Mouse (Mus musculus): Measurements from ENCODE around the gene Dnajb12.

DNA sequence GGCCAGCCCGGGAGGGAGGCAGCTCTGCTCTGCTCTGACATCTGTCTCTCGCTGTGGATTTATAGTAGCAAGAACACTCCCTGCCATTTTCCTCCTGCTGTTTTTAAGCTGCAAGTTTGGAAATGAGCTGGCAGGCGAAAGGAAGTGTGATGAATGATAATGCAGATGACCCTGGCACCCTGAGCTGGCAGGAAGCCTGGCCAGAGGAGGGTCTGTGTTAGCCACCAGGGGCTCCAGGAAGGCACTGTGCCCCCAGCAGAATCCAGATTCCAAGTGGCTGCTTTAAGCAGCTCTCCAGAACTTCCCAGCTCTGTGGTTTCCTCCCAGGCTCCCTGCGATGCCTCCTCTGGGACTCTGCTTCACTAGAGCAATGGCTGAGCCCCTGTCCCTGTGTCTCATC lies 15.7 kb upstream of the Dnajb12 start:
- TF ChIP-seq KAT2A (IDR thresholded peaks at IDR 0.05; ENCODE audit: insufficient replicate concordance, low read length), result no peak
- no peak for TF ChIP-seq CTCF (conservative IDR thresholded peaks at IDR 0.05 in 1 of 2, IDR thresholded peaks at IDR 0.05 in 1 of 2; ENCODE audit: low read depth in 2 of 2, low read length in 2 of 2)
- TF ChIP-seq USF1 (IDR thresholded peaks at IDR 0.05; ENCODE audit: low read depth, low read length), result no peak
- no peak for TF ChIP-seq CHD1 (IDR thresholded peaks at IDR 0.05; ENCODE audit: low read depth, low read length)
- no peak for TF ChIP-seq POLR2A (IDR thresholded peaks at IDR 0.05; ENCODE audit: low read depth, low read length)
